Mouse (Mus musculus) embryonic fibroblast, embryonic 13.5 days (primary cell): Measurements from ENCODE around the gene Psmd9. TPM values are rescaled to one million over a fixed set of nuclear protein-coding genes. Genes with fewer than 3 reads are reported as not detected.

Experiments used
- H3K27ac ChIP-seq: 2 replicates; pipeline ENCODE4 v1.5.1; 2012; ENCODE audit warnings: low read length, control low read depth, inconsistent platforms; ENCODE audit not compliant: insufficient read depth
- H3K4me1 ChIP-seq: 2 replicates; pipeline ENCODE4 v1.6.1; 2011; ENCODE audit warnings: low read length; ENCODE audit not compliant: control insufficient read depth, insufficient read depth
- H3K4me3 ChIP-seq: 2 replicates; pipeline ENCODE4 v1.5.1; 2011; ENCODE audit warnings: mild to moderate bottlenecking, control low read depth, low read length; ENCODE audit not compliant: insufficient read depth
- CTCF ChIP-seq: IDR thresholded peaks from 2 replicates; pipeline ENCODE4 v1.5.1; 2011; ENCODE audit warnings: mild to moderate bottlenecking, control low read depth, low read length, moderate library complexity, borderline replicate concordance; ENCODE audit not compliant: insufficient read depth
- POLR2A ChIP-seq: IDR thresholded peaks from 2 replicates; pipeline ENCODE4 v1.6.1; 2011; ENCODE audit warnings: low read depth, mild to moderate bottlenecking, control low read depth, low read length, moderate library complexity
- polyA plus RNA-seq: library from polyadenylated mRNA; stranded (reverse); fragments of >200 nt; gene quantifications from 2 replicates; pipeline ENCODE4 v1.2.4, GENCODE M21; 2011; ENCODE audit warnings: low read depth; ENCODE audit not compliant: missing spikeins, insufficient read length

Gene Psmd9
- polyA plus RNA-seq, 1 experiment, result 28.4 TPM

DNA sequence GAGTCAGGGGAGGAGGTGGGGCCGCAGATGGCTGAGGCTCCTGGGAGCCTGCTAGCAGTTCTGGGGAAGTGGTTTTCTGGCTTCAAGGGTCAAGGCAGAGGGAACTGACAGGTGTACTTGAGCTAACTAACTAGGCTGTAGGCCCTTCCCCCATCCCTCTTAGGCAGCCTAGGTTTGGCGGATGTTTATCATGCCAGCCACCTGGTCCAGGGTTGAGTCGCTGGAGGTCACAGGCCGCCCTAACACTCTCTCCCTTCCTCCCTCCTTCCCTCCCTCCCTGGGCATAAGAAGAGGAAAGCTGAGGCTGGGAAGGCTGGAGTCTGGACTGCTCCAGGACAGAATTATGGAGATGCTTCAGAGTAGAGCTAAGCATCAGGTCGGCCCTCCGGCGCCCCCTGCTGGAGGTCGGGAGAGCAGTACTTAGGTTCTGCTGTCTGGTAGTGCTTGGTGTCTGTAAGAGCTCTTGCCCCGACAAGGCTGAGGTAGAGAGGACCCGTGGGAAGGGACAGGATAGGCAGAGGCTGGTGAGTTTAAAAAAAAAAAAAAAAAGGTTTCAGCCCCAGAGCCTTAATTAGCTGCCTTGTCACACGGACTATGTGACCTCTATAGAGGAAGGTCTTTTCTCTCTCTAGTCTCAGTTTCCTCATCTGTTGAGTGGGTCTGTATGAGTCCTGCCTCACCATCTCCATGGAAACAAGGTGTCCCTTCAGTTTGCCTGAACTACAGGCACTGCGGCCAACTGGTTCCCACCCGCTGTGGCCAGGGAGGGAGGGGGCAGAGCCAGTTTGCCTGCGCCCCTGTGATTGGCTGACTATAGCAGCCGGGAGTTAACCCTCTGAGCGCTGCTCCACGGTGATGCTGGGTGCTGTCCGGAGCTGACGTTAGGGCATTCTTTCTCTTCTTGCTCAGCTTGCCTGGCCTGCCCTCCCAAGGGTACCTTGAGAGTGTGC, 19.5 kb upstream of the Psmd9 start:
- TF ChIP-seq CTCF, result peak; percentile 79
- TF ChIP-seq POLR2A, result peak; percentile 77
- Histone ChIP-seq H3K4me3 (peak overlapping the region; percentile 40), H3K4me1 (peaks cover 13% of the 10 kb centered on the region; the same call in 1 of the 2 replicates), H3K27ac (no peak overlapping the region)

DNA sequence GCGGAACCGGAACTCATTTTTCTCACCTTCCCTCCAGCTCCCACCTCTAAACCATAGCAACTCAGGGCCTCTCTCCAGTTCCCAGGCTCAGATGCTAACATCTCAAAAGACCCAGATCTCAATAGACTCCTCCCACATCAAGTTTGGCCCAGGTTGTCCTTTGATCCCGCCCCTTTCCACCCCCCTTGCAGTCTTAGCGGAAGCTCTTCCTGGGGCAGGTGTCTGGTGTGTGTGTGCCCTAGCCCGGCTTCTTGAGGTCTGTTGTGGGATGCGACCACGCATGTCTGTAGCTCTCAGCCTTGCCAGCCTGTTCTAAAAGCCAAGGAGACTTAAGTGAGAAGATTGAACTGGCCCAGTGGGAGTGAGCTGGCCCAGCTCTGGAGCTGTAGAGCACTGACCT, 18.6 kb upstream of the Psmd9 start:
- no peak for TF ChIP-seq CTCF
- no peak for TF ChIP-seq POLR2A
- peaks cover 9% of the 10 kb centered on the region; the same call in 1 of the 2 replicates for H3K4me1 ChIP-seq
- no peak overlapping the region; the same call in 1 of the 2 replicates for H3K4me3 ChIP-seq
- H3K27ac ChIP-seq, result no peak overlapping the region

DNA sequence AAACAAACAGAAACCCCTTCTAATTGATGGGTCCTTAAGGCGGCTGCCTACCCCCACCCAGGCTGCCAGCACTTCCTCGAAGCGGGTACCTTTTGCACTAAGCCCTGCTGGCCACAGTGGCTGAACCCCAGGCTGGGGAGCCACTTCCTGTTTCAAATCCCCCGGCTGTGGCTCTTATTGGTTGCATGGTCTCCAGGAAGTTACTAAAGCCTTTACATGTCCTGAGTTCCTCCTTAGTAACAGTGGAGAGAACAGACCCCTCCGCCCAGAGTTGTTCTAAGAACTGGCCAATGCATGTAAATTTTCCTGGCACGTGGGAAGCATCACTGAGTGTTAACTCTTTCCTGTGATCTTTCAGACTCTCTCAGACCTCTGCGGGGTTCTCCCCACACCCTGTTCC, 18.1 kb upstream of the Psmd9 start:
- no peak for TF ChIP-seq CTCF
- Histone ChIP-seq H3K4me1 (peaks cover 9% of the 10 kb centered on the region; the same call in 1 of the 2 replicates), H3K27ac (no peak overlapping the region), H3K4me3 (no peak overlapping the region)

DNA sequence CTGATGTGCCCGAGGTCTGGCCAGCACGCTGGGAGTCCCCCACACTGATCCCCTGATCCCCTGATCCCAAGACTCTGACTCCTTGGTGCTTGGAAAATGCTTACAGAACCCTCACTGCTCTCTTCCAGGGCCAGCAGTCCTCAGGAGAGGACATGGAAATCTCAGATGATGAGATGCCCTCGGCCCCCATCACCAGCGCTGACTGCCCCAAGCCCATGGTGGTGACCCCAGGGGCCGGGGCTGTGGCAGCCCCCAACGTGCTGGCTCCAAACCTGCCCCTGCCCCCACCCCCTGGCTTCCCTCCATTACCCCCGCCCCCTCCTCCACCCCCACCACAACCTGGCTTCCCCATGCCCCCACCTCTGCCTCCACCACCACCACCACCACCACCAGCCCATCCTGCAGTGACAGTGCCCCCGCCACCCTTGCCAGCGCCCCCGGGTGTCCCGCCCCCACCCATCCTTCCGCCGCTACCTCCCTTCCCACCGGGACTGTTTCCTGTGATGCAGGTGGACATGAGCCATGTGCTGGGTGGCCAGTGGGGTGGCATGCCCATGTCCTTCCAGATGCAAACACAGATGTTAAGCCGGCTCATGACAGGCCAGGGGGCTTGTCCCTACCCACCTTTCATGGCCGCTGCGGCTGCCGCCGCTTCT, 17.4 kb upstream of the Psmd9 start:
- TF ChIP-seq POLR2A (no peak), CTCF (no peak)
- Histone ChIP-seq H3K4me3 (no peak overlapping the region), H3K27ac (no peak overlapping the region), H3K4me1 (peaks cover 9% of the 10 kb centered on the region; the same call in 1 of the 2 replicates)

- Histone ChIP-seq H3K27ac (no peak overlapping the region), H3K4me3 (no peak overlapping the region), H3K4me1 (peaks cover 9% of the 10 kb centered on the region; the same call in 1 of the 2 replicates)
- TF ChIP-seq POLR2A (no peak), CTCF (no peak)
Measured at GRCm38 (mm10) chr5:123152901-123153300, 16.3 kb upstream of the Psmd9 start.

- H3K27ac ChIP-seq, result no peak overlapping the region
- no peak overlapping the region for H3K4me3 ChIP-seq
- H3K4me1 ChIP-seq, result no peaks in the 10 kb centered on the region
- TF ChIP-seq POLR2A (no peak), CTCF (peak; percentile 42; the same call in 1 of the 2 replicates)
Measured at GRCm38 (mm10) chr5:123155425-123155824, 13.8 kb upstream of the Psmd9 start.

GRCm38 (mm10) chr5:123156763-123157162, 12.4 kb upstream of the Psmd9 start:
- H3K4me1 ChIP-seq, result no peaks in the 10 kb centered on the region
- H3K27ac ChIP-seq, result no peak overlapping the region
- TF ChIP-seq POLR2A, result no peak
- TF ChIP-seq CTCF, result peak; percentile 50; the same call in 1 of the 2 replicates
- no peak overlapping the region for H3K4me3 ChIP-seq

- Histone ChIP-seq H3K4me3 (no peak overlapping the region), H3K27ac (no peak overlapping the region), H3K4me1 (no peaks in the 10 kb centered on the region)
- TF ChIP-seq CTCF, result no peak
- no peak for TF ChIP-seq POLR2A
Measured at GRCm38 (mm10) chr5:123157972-123158371, 11.2 kb upstream of the Psmd9 start.

- TF ChIP-seq POLR2A (no peak), CTCF (no peak)
- Histone ChIP-seq H3K4me3 (no peak overlapping the region), H3K27ac (no peak overlapping the region), H3K4me1 (no peaks in the 10 kb centered on the region)
Measured at GRCm38 (mm10) chr5:123159446-123159845, 9.8 kb upstream of the Psmd9 start.

GRCm38 (mm10) chr5:123159866-123160265, 9.3 kb upstream of the Psmd9 start:
- Histone ChIP-seq H3K27ac (no peak overlapping the region), H3K4me3 (no peak overlapping the region), H3K4me1 (no peaks in the 10 kb centered on the region)
- TF ChIP-seq POLR2A, result no peak
- TF ChIP-seq CTCF, result no peak
